Mouse (Mus musculus): ENCODE measurements around the gene Sypl2. TPM values are rescaled to one million over a fixed set of nuclear protein-coding genes. Genes with fewer than 3 reads are reported as not detected.
"Not testable (repeated sequence)": the region's sequence is repeated elsewhere in the genome, so short reads cannot be mapped to it uniquely, and the experiment has no call there.

Sypl2 gene
- total RNA-seq (2021) = 100 to 1,000 TPM; 213 to 250 TPM
- long read RNA-seq, experiment 1, full-length matches to known transcripts = 534 of 665 reads
- long read RNA-seq, experiment 1, partial matches to known transcripts = 30 of 665 reads
- long read RNA-seq, experiment 1, other reads (novel, unspliced or antisense) = 101 of 665 reads
- long read RNA-seq, experiment 2, full-length matches to known transcripts = 300 of 383 reads
- long read RNA-seq, experiment 2, partial matches to known transcripts = 25 of 383 reads
- long read RNA-seq, experiment 2, other reads (novel, unspliced or antisense) = 58 of 383 reads

DNA sequence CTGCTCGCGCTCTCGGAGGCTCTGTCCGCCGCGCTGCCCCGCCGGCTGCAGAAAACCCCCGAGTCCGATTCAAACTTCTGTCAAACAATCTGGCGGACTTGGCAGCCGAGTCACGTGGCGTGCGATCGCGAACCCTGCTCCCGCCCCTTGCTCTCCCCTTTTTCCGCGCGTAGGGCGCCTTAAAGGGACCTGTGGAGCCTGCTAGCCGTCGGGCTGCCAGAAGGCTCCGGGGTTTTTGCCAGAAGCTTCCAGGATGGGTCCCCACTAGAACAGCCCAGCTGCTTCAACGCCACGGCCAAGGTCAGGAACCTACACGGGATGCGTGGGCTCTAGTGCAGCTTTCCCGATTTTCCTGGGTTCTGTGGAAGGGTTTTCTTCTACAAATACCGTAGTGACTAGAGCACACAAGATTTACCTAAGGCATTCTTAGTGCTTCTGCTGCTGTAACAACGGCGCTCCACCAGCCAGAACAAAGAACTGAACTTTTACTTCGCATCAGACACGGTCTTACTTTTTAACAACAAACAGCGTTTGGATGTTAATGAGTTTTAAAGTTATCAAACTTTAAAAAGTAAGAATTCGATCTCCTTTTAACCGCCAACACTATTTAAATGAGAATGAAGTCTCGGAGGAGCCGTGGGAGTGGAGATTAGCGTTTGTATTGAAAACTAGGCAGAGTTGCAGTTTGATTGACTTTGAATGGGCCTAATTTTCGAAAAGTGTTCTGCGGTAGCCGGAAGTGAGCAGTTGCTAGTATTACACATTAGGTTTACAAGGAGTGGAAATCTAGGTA lies at the start of gene Sypl2:
TSS of gene Sypl2 (minus strand) at position 91 of the 793 bp plus-strand sequence.
- DNase-seq (ENCODE audit: low spot score) = peak; percentile 84

DNA sequence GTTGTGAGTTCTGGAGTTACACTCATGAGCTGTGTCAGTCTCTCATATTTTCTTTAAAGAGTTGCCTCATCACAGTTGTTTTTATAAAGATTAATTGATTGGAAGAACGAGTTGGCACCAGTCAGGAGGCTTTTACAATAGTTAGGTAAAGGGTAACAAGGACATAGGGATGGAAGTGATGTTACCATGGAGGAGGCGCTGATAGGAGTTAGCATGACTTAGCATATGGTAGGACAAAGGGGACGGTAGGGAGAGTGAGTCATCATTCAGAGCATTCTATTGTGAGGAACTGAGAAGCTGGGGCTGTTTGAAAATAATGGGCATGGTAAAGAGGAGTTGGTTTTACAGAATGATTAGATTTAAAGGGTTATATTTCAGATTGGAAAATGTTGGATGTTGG lies 32.9 kb upstream of the Sypl2 start:
- no peak for DNase-seq (ENCODE audit: low spot score)

GRCm38 (mm10) chr3:108257831-108258500 lies 31.5 kb upstream of the Sypl2 start:
- DNase-seq (ENCODE audit: low spot score) = no peak

- DNase-seq (ENCODE audit: low spot score) = peak; percentile 95
Measured at GRCm38 (mm10) chr3:108256719-108257637, 30.5 kb upstream of the Sypl2 start, which contains the start of gene Psma5. Gene Psma5 (plus strand): TSS chr3:108256926.

GRCm38 (mm10) chr3:108246857-108247256 lies 20.4 kb upstream of the Sypl2 start:
- DNase-seq (ENCODE audit: low spot score) = no peak

GRCm38 (mm10) chr3:108241243-108241839 lies 14.9 kb upstream of the Sypl2 start:
- DNase-seq (ENCODE audit: low spot score) = no peak

GRCm38 (mm10) chr3:108237474-108238102 lies 11.1 kb upstream of the Sypl2 start:
- DNase-seq (ENCODE audit: low spot score) = not testable (repeated sequence)

GRCm38 (mm10) chr3:108231646-108232045 lies 5.2 kb upstream of the Sypl2 start:
- no peak for DNase-seq (ENCODE audit: low spot score)

- DNase-seq (ENCODE audit: low spot score) = no peak
Measured at GRCm38 (mm10) chr3:108227521-108227920, 1.1 kb upstream of the Sypl2 start.

- peak; percentile 85 for DNase-seq (ENCODE audit: low spot score)
Measured at GRCm38 (mm10) chr3:108225711-108226557, 514 bp downstream of the Sypl2 start.

- peak; percentile 74 for DNase-seq (ENCODE audit: low spot score)
Measured at GRCm38 (mm10) chr3:108220661-108221060, 5.8 kb downstream of the Sypl2 start.

DNA sequence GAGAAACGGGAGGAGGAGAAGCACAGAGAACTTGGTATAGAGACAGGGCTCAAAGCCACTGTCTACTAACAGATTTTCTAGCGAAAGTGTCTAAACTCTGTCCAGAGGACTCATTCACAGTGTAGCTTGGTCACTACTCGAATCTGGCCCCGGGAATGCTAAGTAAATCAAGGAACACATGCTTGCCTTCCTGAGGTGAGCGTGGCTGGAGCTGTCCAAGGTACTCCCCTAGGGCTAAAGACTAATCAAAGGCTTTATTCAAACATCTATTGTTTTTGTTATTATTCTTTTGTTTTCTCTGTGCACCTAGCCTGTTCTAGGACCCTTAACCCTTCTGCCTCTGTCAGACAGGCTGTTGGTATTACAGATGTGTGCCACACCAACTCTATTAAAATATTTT lies 11.7 kb downstream of the Sypl2 start:
- no peak for DNase-seq (ENCODE audit: low spot score)

- DNase-seq (ENCODE audit: low spot score) = peak; percentile 87
Measured at GRCm38 (mm10) chr3:108212406-108212805, 14.0 kb downstream of the Sypl2 start.

GRCm38 (mm10) chr3:108211845-108212244 lies 14.6 kb downstream of the Sypl2 start:
- no peak for DNase-seq (ENCODE audit: low spot score)

DNA sequence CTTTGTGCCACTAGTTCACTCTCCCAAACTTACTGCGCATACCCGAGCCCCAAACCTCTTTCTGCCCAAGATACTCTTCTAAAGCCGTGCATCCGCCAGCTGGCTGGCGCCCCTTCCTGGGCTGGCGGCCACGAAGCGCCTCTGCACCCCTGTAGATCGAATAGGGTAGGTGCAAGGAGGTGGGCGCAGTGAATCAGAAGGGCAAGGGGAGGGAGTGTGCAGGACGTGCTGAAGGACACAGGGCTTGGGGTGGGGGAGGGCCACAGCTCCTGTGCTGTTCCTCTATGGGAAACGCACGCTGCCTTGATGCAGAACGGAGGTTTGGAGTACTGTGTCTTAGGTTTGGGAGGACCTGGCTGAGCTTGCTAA lies 15.7 kb downstream of the Sypl2 start, which contains the start of gene Atxn7l2:
TSS of gene Atxn7l2 (minus strand) at position 164 of the 369 bp plus-strand sequence.
- DNase-seq (ENCODE audit: low spot score) = peak; percentile 62

GRCm38 (mm10) chr3:108209946-108210770 lies 16.3 kb downstream of the Sypl2 start:
- peak; percentile 94 for DNase-seq (ENCODE audit: low spot score)

DNA sequence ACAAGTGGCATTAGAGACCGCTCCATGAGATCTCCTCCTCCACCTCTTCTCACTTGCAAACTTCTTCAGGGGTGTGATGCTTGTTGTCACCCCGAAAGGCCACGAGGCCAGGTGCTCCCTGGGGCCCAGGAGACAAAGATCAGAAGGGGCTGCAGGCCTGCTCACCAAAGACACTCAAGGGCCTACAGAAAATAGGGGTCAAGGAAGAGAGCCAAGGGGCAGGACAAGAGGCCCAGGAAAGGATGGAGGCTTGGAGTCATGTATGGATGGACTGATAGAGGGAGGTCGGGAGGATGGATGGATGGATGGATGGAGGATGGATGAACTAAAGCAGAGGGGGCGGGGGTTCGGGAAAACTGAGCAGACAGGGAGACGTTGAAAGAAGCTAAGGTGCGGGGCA lies 16.9 kb downstream of the Sypl2 start:
- no peak for DNase-seq (ENCODE audit: low spot score)

GRCm38 (mm10) chr3:108209001-108209400 lies 17.4 kb downstream of the Sypl2 start:
- DNase-seq (ENCODE audit: low spot score) = no peak
